Mouse (Mus musculus): Measurements from ENCODE around the gene Hus1.

DNA sequence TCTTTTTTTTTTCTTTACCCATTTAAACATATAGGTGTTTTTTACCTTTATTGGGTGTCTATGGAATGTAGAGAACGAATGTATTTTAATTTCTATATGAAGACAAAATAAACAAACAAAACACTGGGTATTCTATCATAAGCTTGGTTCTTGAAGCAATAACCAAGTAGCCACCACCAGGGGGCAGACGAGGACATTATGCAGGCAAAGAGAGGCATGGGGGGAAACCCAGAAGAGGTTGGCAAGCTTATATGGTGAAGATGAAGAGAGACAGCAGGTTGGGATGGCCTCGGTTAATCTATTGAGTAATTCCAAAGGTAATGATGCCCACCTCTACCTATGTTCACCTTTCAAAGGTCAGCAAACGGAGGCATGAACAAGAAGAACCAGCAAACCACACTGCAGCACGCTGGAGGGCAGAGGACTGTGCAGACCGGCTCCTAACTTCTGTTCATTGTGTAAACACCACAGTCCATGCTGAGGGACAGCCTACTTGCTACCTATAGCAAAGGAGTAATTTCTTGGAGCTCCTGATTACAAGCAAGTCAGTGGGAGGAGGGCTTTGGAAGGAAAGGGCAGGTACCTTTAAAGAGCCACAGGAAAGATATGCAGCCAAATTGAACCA lies 27.6 kb downstream of the Hus1 start:
- TF ChIP-seq SMC3 (IDR thresholded peaks at IDR 0.05; ENCODE audit: low read depth, low read length) (peak; percentile 96), CTCF (conservative IDR thresholded peaks at IDR 0.05 in 1 of 2, IDR thresholded peaks at IDR 0.05 in 1 of 2; ENCODE audit: low read depth in 2 of 2, low read length in 2 of 2) (peak; percentile 63 to 91), EP300 (IDR thresholded peaks at IDR 0.05; ENCODE audit: low read length) (no peak), POLR2A (IDR thresholded peaks at IDR 0.05; ENCODE audit: low read depth, low read length) (no peak), MAZ (IDR thresholded peaks at IDR 0.05; ENCODE audit: low read depth, low read length) (no peak), CHD2 (IDR thresholded peaks at IDR 0.05; ENCODE audit: low read length) (no peak), HCFC1 (IDR thresholded peaks at IDR 0.05; ENCODE audit: low read depth, low read length) (no peak), USF1 (IDR thresholded peaks at IDR 0.05; ENCODE audit: low read depth, low read length) (no peak), JUND (conservative IDR thresholded peaks at IDR 0.05; ENCODE audit: low read depth, low read length) (no peak), ZC3H11A (IDR thresholded peaks at IDR 0.05; ENCODE audit: low read depth, low read length) (peak; percentile 35; the same call in 1 of the 2 replicates)
